Mouse (Mus musculus): Measurements from ENCODE around the gene 4931429L15Rik. TPM values are rescaled to one million over a fixed set of nuclear protein-coding genes. Genes with fewer than 3 reads are reported as not detected.
"Not testable (repeated sequence)": the region's sequence is repeated elsewhere in the genome, so short reads cannot be mapped to it uniquely, and the experiment has no call there.

4931429L15Rik gene
- total RNA-seq (2015), result not detected in 2 replicates
- not detected in 2 replicates for total RNA-seq (2017)

- not testable (repeated sequence) for ATAC-seq (ENCODE audit: poor library complexity, severe bottlenecking)
Measured at GRCm38 (mm10) chr9:46319886-46320285, at the start of gene 4931429L15Rik. TSS of gene 4931429L15Rik (minus strand) at chr9:46319986.

- ATAC-seq (ENCODE audit: poor library complexity, severe bottlenecking), result no peak
Measured at GRCm38 (mm10) chr9:46362459-46362858, 42.7 kb upstream of the 4931429L15Rik start.

GRCm38 (mm10) chr9:46361461-46362111 is 41.8 kb upstream of the 4931429L15Rik start:
- no peak for ATAC-seq (ENCODE audit: poor library complexity, severe bottlenecking)

GRCm38 (mm10) chr9:46353992-46354391 is 34.2 kb upstream of the 4931429L15Rik start:
- ATAC-seq (ENCODE audit: poor library complexity, severe bottlenecking), result no peak

GRCm38 (mm10) chr9:46353330-46353724 is 33.5 kb upstream of the 4931429L15Rik start:
- ATAC-seq (ENCODE audit: poor library complexity, severe bottlenecking), result no peak

- ATAC-seq (ENCODE audit: poor library complexity, severe bottlenecking), result no peak
Measured at GRCm38 (mm10) chr9:46352651-46353329, 33.0 kb upstream of the 4931429L15Rik start.

- ATAC-seq (ENCODE audit: poor library complexity, severe bottlenecking), result no peak
Measured at GRCm38 (mm10) chr9:46350451-46350981, 30.7 kb upstream of the 4931429L15Rik start.

- no peak for ATAC-seq (ENCODE audit: poor library complexity, severe bottlenecking)
Measured at GRCm38 (mm10) chr9:46345887-46346665, 26.3 kb upstream of the 4931429L15Rik start.

GRCm38 (mm10) chr9:46339051-46339652 is 19.4 kb upstream of the 4931429L15Rik start:
- ATAC-seq (ENCODE audit: poor library complexity, severe bottlenecking), result no peak

- ATAC-seq (ENCODE audit: poor library complexity, severe bottlenecking), result no peak
Measured at GRCm38 (mm10) chr9:46338384-46338783, 18.6 kb upstream of the 4931429L15Rik start.

GRCm38 (mm10) chr9:46337852-46338291 is 18.1 kb upstream of the 4931429L15Rik start:
- ATAC-seq (ENCODE audit: poor library complexity, severe bottlenecking), result no peak

- ATAC-seq (ENCODE audit: poor library complexity, severe bottlenecking), result no peak
Measured at GRCm38 (mm10) chr9:46337331-46337730, 17.5 kb upstream of the 4931429L15Rik start.

- not testable (repeated sequence) for ATAC-seq (ENCODE audit: poor library complexity, severe bottlenecking)
Measured at GRCm38 (mm10) chr9:46336294-46336693, 16.5 kb upstream of the 4931429L15Rik start.

GRCm38 (mm10) chr9:46335461-46335995 is 15.7 kb upstream of the 4931429L15Rik start:
- no peak for ATAC-seq (ENCODE audit: poor library complexity, severe bottlenecking)

- ATAC-seq (ENCODE audit: poor library complexity, severe bottlenecking), result no peak
Measured at GRCm38 (mm10) chr9:46334471-46335025, 14.8 kb upstream of the 4931429L15Rik start.

GRCm38 (mm10) chr9:46331301-46331700 is 11.5 kb upstream of the 4931429L15Rik start:
- ATAC-seq (ENCODE audit: poor library complexity, severe bottlenecking), result no peak

- no peak for ATAC-seq (ENCODE audit: poor library complexity, severe bottlenecking)
Measured at GRCm38 (mm10) chr9:46330586-46330895, 10.8 kb upstream of the 4931429L15Rik start.

GRCm38 (mm10) chr9:46329801-46330585 is 10.2 kb upstream of the 4931429L15Rik start:
- no peak for ATAC-seq (ENCODE audit: poor library complexity, severe bottlenecking)

GRCm38 (mm10) chr9:46329250-46329648 is 9.5 kb upstream of the 4931429L15Rik start:
- ATAC-seq (ENCODE audit: poor library complexity, severe bottlenecking), result no peak

Data from megakaryocyte, adult 5-6 weeks (primary cell).